Mouse (Mus musculus) urinary bladder, adult 2 months (tissue): ENCODE results near the gene Stmnd1. TPM values are rescaled to one million over a fixed set of nuclear protein-coding genes. Genes with fewer than 3 reads are reported as not detected.
"Not testable (repeated sequence)": the region's sequence is repeated elsewhere in the genome, so short reads cannot be mapped to it uniquely, and the experiment has no call there.

Experiments used
- DNase-seq: peaks from one replicate; pipeline ENCODE4 v3.0.0; 2022; ENCODE audit warnings: low spot score
- polyA plus RNA-seq: library from polyadenylated mRNA; depleted of rRNA; stranded (reverse); fragments of >200 nt; gene quantifications from 2 replicates; pipeline ENCODE4 v1.2.3, GENCODE M21; 2012; rRNA removed

The Stmnd1 gene
- polyA plus RNA-seq, 1 experiment = 0.83 TPM

DNA sequence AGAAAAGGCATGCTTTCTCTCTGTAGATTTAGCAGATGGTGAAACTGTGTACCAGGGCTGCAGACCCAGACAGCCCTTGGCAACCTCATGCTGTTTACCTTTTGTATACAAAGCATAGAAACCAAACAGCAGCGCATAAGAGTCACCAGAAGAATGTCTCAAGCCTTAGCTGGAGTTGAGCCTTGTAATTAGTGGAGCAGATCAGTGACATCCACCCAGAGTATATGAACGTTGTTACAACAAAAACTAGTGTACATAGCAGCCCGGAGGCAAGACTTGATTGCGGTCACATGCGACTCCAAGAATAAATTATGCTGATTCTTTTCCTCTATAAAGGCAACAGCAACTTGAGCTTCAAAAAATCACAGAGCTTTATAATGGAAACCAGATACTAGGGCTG is 14.9 kb downstream of the Stmnd1 start:
- no peak for DNase-seq

GRCm38 (mm10) chr13:46290537-46290936 is 17.0 kb downstream of the Stmnd1 start:
- no peak for DNase-seq

DNA sequence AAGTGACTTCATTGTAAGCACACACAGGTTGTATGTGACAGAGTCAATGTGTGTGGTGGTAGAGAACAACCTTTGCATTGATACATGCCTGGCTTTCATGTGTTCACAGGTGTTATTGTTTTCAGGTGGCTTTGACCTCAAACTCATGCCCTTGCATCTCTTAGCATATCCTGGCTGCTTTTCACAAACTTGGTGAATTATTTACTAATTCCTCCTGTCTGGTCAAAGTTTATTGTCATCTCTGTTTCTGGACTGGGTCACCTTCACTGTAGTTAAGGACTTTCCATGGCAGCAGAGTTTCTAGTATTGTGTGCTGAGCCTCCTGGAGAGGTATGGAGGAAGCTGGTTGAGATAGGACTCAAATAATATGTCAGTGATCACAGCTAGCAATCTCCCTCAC is 20.8 kb downstream of the Stmnd1 start:
- DNase-seq = no peak

DNA sequence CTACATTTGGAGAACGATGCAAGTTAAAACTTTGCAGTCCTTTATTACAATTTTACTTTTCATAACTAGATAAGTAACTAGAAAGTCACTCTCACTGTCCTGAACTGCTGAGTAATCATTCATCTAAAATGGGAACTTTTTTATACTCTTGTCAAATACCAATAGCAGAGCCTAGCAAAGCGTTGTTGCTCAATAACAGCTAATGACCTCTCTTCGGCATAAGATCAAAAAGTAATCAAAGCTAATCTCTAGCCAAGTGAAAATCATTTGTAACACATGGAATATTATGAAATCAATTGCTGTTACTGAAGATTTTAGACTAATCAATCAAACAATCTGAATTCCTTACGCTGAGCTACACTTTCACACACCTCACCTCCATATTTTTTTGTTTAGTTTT is 24.2 kb downstream of the Stmnd1 start:
- no peak for DNase-seq

DNA sequence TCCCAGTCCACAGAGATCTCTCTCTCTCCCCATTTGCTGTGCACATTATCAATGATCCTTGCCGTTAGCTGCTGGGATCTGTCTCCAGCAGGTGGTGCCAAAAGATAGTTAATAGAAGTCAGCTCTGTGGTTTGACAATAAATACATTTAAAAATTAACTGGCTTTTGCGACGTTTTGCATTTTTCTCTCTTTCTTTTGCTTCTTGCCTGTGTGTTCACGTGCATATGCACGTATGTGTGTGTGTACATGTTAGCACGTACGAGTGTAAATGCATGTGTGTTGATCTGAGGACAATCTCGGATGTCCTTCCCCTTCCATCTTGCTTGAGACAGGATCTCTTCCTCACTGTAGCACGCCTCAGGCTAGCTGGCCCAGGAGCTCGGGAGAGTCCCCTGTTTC is 37.3 kb downstream of the Stmnd1 start:
- no peak for DNase-seq

GRCm38 (mm10) chr13:46313176-46313575 is 39.7 kb downstream of the Stmnd1 start:
- no peak for DNase-seq

DNA sequence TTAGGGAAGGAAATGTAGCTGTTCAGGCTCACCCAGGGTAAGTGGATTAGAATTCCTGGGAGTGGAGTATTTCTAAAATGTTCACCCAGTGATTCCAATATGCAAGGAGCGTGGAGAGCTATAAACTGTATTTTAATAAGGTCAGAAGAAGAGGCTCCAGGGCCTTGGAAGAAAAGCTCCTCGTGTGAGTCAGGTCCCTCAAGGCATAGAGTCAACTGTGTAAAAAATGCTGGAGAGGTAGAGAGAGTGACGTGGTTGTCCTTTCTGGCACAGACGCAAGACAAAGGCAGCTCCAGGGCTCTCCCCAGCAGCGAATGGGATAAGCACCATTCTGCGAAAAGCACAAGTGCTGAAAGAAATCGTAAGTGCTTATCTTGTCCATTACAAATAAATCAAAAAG is 41.6 kb downstream of the Stmnd1 start:
- DNase-seq = no peak

GRCm38 (mm10) chr13:46326351-46326985 is 52.9 kb downstream of the Stmnd1 start:
- DNase-seq = no peak

DNA sequence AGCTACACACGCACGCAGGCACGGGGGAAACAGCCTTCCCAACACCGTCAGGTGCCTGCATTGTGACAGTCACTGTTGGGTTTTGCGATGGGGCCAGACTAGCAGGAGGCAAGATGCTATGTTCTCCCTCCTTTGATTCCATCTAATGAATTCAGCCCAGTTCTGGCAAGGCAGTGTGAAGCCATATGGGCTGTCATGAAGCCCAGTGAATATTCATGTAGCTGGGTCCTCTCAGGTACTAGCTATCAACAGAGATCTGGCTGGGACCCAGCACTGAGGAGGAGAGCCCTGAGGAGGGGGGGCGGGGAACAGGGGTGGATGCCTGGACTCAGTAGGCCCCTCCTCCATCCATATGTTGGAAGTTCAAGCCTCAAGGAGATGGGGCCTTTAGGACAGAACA is 61.5 kb downstream of the Stmnd1 start:
- DNase-seq = no peak

GRCm38 (mm10) chr13:46336281-46336680 is 62.8 kb downstream of the Stmnd1 start:
- DNase-seq = not testable (repeated sequence)

- no peak for DNase-seq
These were observed 64.3 kb downstream of the Stmnd1 start for GRCm38 (mm10) chr13:46337791-46338190.

GRCm38 (mm10) chr13:46339954-46340353 is 66.4 kb downstream of the Stmnd1 start:
- no peak for DNase-seq

DNA sequence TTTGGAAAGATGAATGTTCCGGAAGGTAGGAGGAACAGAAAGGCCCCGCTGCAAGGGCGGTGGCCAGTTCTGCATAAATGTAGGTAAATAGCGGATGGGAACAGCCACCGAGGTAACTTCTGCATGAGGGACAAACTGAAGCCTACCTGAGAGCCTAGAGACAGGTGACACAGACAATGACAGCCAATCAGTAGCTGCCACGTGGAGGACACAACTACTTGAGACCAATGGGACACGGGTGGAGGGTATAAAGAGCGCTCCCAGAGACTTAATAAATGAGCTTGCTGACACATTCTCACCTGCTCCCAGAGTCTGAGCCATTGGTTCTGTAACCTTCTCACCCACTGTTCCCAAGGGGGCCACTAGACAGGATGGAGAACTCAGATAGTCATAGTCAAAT is 67.1 kb downstream of the Stmnd1 start:
- DNase-seq = no peak

DNA sequence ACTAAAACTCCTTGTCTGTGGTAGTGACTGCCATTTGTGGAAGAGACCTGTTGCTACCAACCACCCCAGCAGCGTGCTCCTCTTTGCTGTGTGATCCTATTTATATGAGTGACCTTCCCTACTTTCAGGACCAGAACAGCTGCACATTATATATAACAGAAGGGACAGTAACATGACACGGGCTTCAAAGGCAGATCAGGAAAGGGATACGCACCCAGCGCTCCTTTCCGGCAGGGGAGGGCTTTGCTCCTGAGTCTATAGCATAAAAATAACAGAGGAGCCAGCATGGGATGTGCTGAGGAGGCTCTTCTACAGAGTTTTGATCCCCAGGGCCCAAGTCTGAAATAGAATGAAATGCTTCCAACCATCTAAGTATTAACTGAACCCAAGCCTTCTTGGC is 67.9 kb downstream of the Stmnd1 start:
- no peak for DNase-seq

- DNase-seq = no peak
These were observed 69.7 kb downstream of the Stmnd1 start for GRCm38 (mm10) chr13:46343226-46343625.

DNA sequence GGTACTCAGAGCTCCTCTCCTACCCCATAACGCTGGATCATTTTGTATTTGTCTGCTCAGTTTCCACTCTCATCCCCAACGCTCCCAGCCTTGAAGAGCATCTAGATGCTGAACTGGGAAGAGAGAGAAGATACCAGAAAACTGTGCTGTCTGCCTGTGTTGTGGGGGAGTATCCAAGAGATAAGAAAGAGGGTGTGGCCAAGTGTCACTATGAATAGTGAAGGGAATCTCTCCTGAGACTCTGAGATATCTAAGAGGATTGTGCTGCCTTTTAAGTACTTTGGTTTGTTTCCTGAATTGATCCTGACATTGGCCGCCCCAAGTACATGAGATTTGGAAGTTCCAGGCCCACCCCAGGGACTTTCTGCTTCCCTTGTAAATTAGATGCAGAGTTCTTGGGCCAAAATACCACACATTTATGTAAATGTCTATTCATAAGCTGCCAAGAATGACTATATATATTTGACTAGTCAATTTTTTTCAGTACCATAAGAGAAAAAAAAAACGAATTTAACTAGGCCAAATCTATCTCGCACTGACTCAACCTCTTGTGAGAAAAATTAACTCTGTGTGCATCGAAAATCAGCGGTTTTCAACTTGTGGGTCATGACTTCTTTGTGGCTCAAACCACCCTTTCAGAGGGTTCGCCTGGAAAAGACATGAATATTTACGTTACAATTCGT is 73.5 kb downstream of the Stmnd1 start:
- no peak for DNase-seq

GRCm38 (mm10) chr13:46349664-46350063 is 76.1 kb downstream of the Stmnd1 start:
- no peak for DNase-seq

Other genes with a start within 250 kb of the Stmnd1 start
- gene Rbm24, start 144.7 kb downstream of the Stmnd1 start, polyA plus RNA-seq = 25.2 and 39.0 TPM in 2 replicates
- gene Cap2, start 228.1 kb downstream of the Stmnd1 start, polyA plus RNA-seq = 101 and 119 TPM in 2 replicates